8 mouse cellular contexts compared by ENCODE assay signal in genomic region chr9:41461742-41462141, GRCm38 (mm10).
DNase-seq lines count a peak whose midpoint lies in the region; ATAC-seq and TF ChIP-seq lines count a peak whose summit lies in the region.

No protein-coding gene starts in this region.

- H3K4me3 ChIP-seq in gastrocnemius, adult 2 months = peak overlapping the region; percentile 33
- no peak overlapping the region for H3K4me3 ChIP-seq in hindbrain, embryonic 16.5 days (ENCODE audit: low read length)
- H3K4me3 ChIP-seq in left cerebral cortex, adult 2 months = no peak overlapping the region

- DNase-seq in WW6 (ENCODE audit: low read depth, low spot score) = peak; percentile 58
- peak; percentile 77 for DNase-seq in cerebellum, postnatal 36 days
- DNase-seq in gastrocnemius, adult 2 months = peak; percentile 96
- DNase-seq in left cerebral cortex, adult 2 months (ENCODE audit: extremely low spot score in 1 of 2, low spot score in 2 of 2) = peak; percentile 87 to 91
- DNase-seq in mesoderm, embryonic 11.5 days (ENCODE audit: low read depth, low spot score) = peak; percentile 88
- peak; percentile 74 to 75 for DNase-seq in right cerebral cortex, postnatal 36 days (ENCODE audit: low spot score in 2 of 2)
- DNase-seq in urinary bladder, postnatal 4 days (ENCODE audit: low spot score in 2 of 2) = peak; percentile 89 to 94

- WGBS in hindbrain, embryonic 16.5 days = 5% methylated on average over 11 of the region's 11 CpGs

- TF ChIP-seq CTCF in gastrocnemius, adult 2 months (IDR thresholded peaks at IDR 0.05) = peak; percentile 100
- TF ChIP-seq CTCF in left cerebral cortex, adult 2 months (IDR thresholded peaks at IDR 0.05) = peak; percentile 95

- H3K9ac ChIP-seq in hindbrain, embryonic 16.5 days (ENCODE audit: low read depth, low read length) = no peak overlapping the region

- H3K27ac ChIP-seq in gastrocnemius, adult 2 months = peak overlapping the region; percentile 82
- H3K27ac ChIP-seq in hindbrain, embryonic 16.5 days (ENCODE audit: low read depth, low read length) = peak overlapping the region; percentile 62
- H3K27ac ChIP-seq in left cerebral cortex, adult 2 months = peak overlapping the region; percentile 77

- H3K9me3 ChIP-seq in hindbrain, embryonic 16.5 days (ENCODE audit: control insufficient read depth, low read length) = no peaks in the 10 kb centered on the region

- peak; percentile 55 for ATAC-seq in hindbrain, embryonic 16.5 days

- intact Hi-C loops in gastrocnemius, adult 2 months (cut with DNase I) = loop anchor here (2.0 to 5.0 kb wide), 2 partner anchors 84 to 233 kb away; no protein-coding TSS in a partner anchor
- intact Hi-C loops in left cerebral cortex, adult 2 months (cut with DNase I) = loop anchor here (1.0 to 5.0 kb wide), 3 partner anchors 69 to 232 kb away; no protein-coding TSS in a partner anchor

- no peaks in the 10 kb centered on the region for H3K27me3 ChIP-seq in hindbrain, embryonic 16.5 days (replicated peaks; ENCODE audit: control insufficient read depth, insufficient read depth, low read length)

- peaks cover 7% of the 10 kb centered on the region for H3K4me1 ChIP-seq in hindbrain, embryonic 16.5 days (ENCODE audit: control insufficient read depth, insufficient read depth, low read depth, low read length)

- H3K36me3 ChIP-seq in hindbrain, embryonic 16.5 days (ENCODE audit: control insufficient read depth, insufficient read depth, low read length) = no peaks in the 10 kb centered on the region

- H3K4me2 ChIP-seq in hindbrain, embryonic 16.5 days (ENCODE audit: low read length) = no peak overlapping the region
